In genomic region chr7:73617910-73618757, GRCm38 (mm10) we compare ENCODE assay signal across 8 mouse cellular contexts.
DNase-seq lines count a peak whose midpoint lies in the region; ATAC-seq and TF ChIP-seq lines count a peak whose summit lies in the region.

No protein-coding gene starts in this region.

- H3K27ac ChIP-seq in embryonic fibroblast, embryonic 13.5 days (ENCODE audit: insufficient read depth, low read length) = peak overlapping the region; percentile 100
- H3K27ac ChIP-seq in heart, embryonic 10.5 days = peak overlapping the region; percentile 100
- peak overlapping the region; percentile 98 for H3K27ac ChIP-seq in kidney, embryonic 15.5 days
- H3K27ac ChIP-seq in limb, embryonic 15.5 days = peak overlapping the region; percentile 100
- H3K27ac ChIP-seq in midbrain, postnatal 0 days (ENCODE audit: low read depth, low read length) = peak overlapping the region; percentile 100

- WGBS in heart, embryonic 10.5 days = under 1% methylated on average over 80 of the region's 86 CpGs
- under 1% methylated on average over 85 of the region's 86 CpGs for WGBS in kidney, embryonic 15.5 days
- under 1% methylated on average over 72 of the region's 86 CpGs for WGBS in limb, embryonic 15.5 days
- under 1% methylated on average over 74 of the region's 86 CpGs for WGBS in midbrain, postnatal 0 days

- no peaks in the 10 kb centered on the region for H3K36me3 ChIP-seq in C2C12 (ENCODE audit: control insufficient read depth, insufficient read depth)
- no peaks in the 10 kb centered on the region for H3K36me3 ChIP-seq in heart, embryonic 10.5 days
- H3K36me3 ChIP-seq in kidney, embryonic 15.5 days = no peaks in the 10 kb centered on the region
- H3K36me3 ChIP-seq in limb, embryonic 15.5 days = no peaks in the 10 kb centered on the region
- H3K36me3 ChIP-seq in midbrain, postnatal 0 days (ENCODE audit: insufficient read depth, low read length) = no peaks in the 10 kb centered on the region

- H3K27me3 ChIP-seq in C2C12 (ENCODE audit: control insufficient read depth, insufficient read depth, insufficient read length) = no peaks in the 10 kb centered on the region
- no peaks in the 10 kb centered on the region for H3K27me3 ChIP-seq in heart, embryonic 10.5 days (ENCODE audit: insufficient read depth, poor library complexity, severe bottlenecking)
- no peaks in the 10 kb centered on the region for H3K27me3 ChIP-seq in kidney, embryonic 15.5 days
- H3K27me3 ChIP-seq in limb, embryonic 15.5 days = no peaks in the 10 kb centered on the region
- no peaks in the 10 kb centered on the region for H3K27me3 ChIP-seq in midbrain, postnatal 0 days (ENCODE audit: insufficient read depth, low read length)

- peak overlapping the region; percentile 76 for H3K4me2 ChIP-seq in kidney, embryonic 15.5 days
- peak overlapping the region; percentile 55 for H3K4me2 ChIP-seq in limb, embryonic 15.5 days
- peak overlapping the region; percentile 91 for H3K4me2 ChIP-seq in midbrain, postnatal 0 days (ENCODE audit: low read depth, low read length, poor library complexity, severe bottlenecking)

- H3K4me1 ChIP-seq in embryonic fibroblast, embryonic 13.5 days (ENCODE audit: control insufficient read depth, insufficient read depth, low read length) = peaks cover 9% of the 10 kb centered on the region
- peaks cover 16% of the 10 kb centered on the region for H3K4me1 ChIP-seq in heart, embryonic 10.5 days
- peaks cover 38% of the 10 kb centered on the region for H3K4me1 ChIP-seq in kidney, embryonic 15.5 days
- peaks cover 28% of the 10 kb centered on the region for H3K4me1 ChIP-seq in limb, embryonic 15.5 days
- peaks cover 9% of the 10 kb centered on the region; the same call in 1 of the 2 replicates for H3K4me1 ChIP-seq in midbrain, postnatal 0 days (ENCODE audit: insufficient read depth, low read length)

- peak; percentile 100 for TF ChIP-seq CTCF in C2C12 (IDR thresholded peaks at IDR 0.05; ENCODE audit: control insufficient read depth, insufficient read depth, insufficient read length)
- TF ChIP-seq CTCF in embryonic fibroblast, embryonic 13.5 days (IDR thresholded peaks at IDR 0.05; ENCODE audit: borderline replicate concordance, insufficient read depth, low read length) = peak; percentile 75
- TF ChIP-seq CTCF in midbrain, postnatal 0 days (IDR thresholded peaks at IDR 0.05) = peak; percentile 96

- peak overlapping the region; percentile 81 for H3K9ac ChIP-seq in kidney, embryonic 15.5 days
- peak overlapping the region; percentile 93 for H3K9ac ChIP-seq in limb, embryonic 15.5 days
- H3K9ac ChIP-seq in midbrain, postnatal 0 days (replicated peaks; ENCODE audit: low read length, poor library complexity, severe bottlenecking) = peak overlapping the region; percentile 91

- TF ChIP-seq POLR2A in embryonic fibroblast, embryonic 13.5 days (IDR thresholded peaks at IDR 0.05; ENCODE audit: low read depth, low read length) = peak; percentile 84

- peak; percentile 96 for ATAC-seq in kidney, embryonic 15.5 days (replicated peaks; ENCODE audit: low FRiP score)
- ATAC-seq in limb, embryonic 15.5 days (ENCODE audit: insufficient number of reproducible peaks, low FRiP score, low TSS enrichment, low read depth) = peak; percentile 94
- peak; percentile 94 for ATAC-seq in midbrain, postnatal 0 days (ENCODE audit: low FRiP score)

- peak overlapping the region; percentile 88 for H3ac ChIP-seq in C2C12 (ENCODE audit: control insufficient read depth, insufficient read length, low read depth)

- no peaks in the 10 kb centered on the region for H3K79me2 ChIP-seq in C2C12 (ENCODE audit: control insufficient read depth, insufficient read depth)

- H3K79me3 ChIP-seq in C2C12 (ENCODE audit: low read depth) = no peaks in the 10 kb centered on the region

- peak; percentile 98 for DNase-seq in brain, adult 2 months (ENCODE audit: low read depth, low spot score)
- peak; percentile 97 for DNase-seq in heart, embryonic 10.5 days (ENCODE audit: low spot score)
- DNase-seq in midbrain, postnatal 0 days (ENCODE audit: low spot score) = peak; percentile 97
- DNase-seq in spleen, postnatal 10 days (ENCODE audit: low spot score in 2 of 2) = peak; percentile 98 to 100

- H3K9me3 ChIP-seq in heart, embryonic 10.5 days = no peaks in the 10 kb centered on the region
- no peaks in the 10 kb centered on the region for H3K9me3 ChIP-seq in kidney, embryonic 15.5 days (replicated peaks)
- H3K9me3 ChIP-seq in limb, embryonic 15.5 days = no peaks in the 10 kb centered on the region
- no peaks in the 10 kb centered on the region for H3K9me3 ChIP-seq in midbrain, postnatal 0 days (ENCODE audit: low read length)

- H3K4me3 ChIP-seq in C2C12 (ENCODE audit: insufficient read depth, poor library complexity, severe bottlenecking) = peak overlapping the region; percentile 41
- H3K4me3 ChIP-seq in embryonic fibroblast, embryonic 13.5 days (ENCODE audit: insufficient read depth, low read length) = peak overlapping the region; percentile 70
- peak overlapping the region; percentile 75 for H3K4me3 ChIP-seq in heart, embryonic 10.5 days
- H3K4me3 ChIP-seq in kidney, embryonic 15.5 days (replicated peaks) = peak overlapping the region; percentile 68
- peak overlapping the region; percentile 60 for H3K4me3 ChIP-seq in limb, embryonic 15.5 days
- H3K4me3 ChIP-seq in midbrain, postnatal 0 days (ENCODE audit: low read depth, low read length) = peak overlapping the region; percentile 63

TF ChIP-seq in C2C12, 6 proteins besides CTCF, POLR2A, EP300 and RAD21:
- TF ChIP-seq MYOG (IDR thresholded peaks at IDR 0.05; ENCODE audit: control insufficient read depth, extremely low read depth, insufficient read length) = no peak
- TF ChIP-seq FOSL1 (IDR thresholded peaks at IDR 0.05; ENCODE audit: insufficient read depth, low read length, poor library complexity, severe bottlenecking) = no peak
- peak; percentile 89 for TF ChIP-seq MAX (IDR thresholded peaks at IDR 0.05)
- TF ChIP-seq CEBPB (IDR thresholded peaks at IDR 0.05; ENCODE audit: low read depth) = no peak
- no peak for TF ChIP-seq USF1 (IDR thresholded peaks at IDR 0.05; ENCODE audit: low read depth)

Comparison
In these comparisons a context has a peak if more than half of its experiments do, and no peak if none do; other contexts are left out.
1. Peak in every context shown above with its lines: DNase-seq, ATAC-seq, H3K4me3 ChIP-seq and H3K27ac ChIP-seq.